Mouse (Mus musculus): ENCODE measurements around the gene Prap1. TPM values are rescaled to one million over a fixed set of nuclear protein-coding genes. Genes with fewer than 3 reads are reported as not detected.

The Prap1 gene
- not detected in 2 replicates for polyA plus RNA-seq (2011; ENCODE audit: insufficient read depth, insufficient read length, low replicate concordance, missing spikeins)

DNA sequence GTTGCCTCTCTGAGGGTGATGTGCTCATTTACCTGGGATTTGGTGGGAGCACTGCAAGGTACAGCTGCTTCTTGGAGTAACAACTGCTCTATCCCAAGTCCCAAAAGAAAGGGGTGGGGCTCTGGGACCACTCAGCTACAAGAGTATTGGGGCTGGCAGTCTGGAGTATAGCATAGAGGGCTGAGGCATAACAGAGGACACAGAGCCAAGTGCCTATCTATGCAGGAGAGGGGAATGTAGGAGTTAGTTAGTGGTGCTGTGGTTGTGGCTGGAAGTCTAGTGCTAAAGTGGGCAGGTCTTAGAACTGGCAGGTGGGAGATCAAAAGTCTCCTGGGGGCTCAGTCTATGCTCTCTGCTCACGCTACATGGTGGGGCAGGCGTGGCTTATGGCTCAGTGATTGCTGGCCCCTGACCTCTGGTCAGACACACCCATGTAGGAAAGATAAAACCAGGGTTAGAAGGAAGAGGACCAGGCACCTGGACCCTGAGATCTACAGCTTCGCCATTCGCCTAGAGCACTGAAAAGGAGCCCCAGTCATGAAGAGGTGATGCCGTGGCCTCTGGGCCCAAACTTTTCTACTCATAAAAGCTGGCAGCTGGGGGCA, at the start of gene Prap1:
Prap1 (plus strand) TSS at position 472 of the 605 bp plus-strand sequence.
- TF ChIP-seq CTCF (IDR thresholded peaks at IDR 0.05; ENCODE audit: control insufficient read depth, insufficient read depth, low read length) = no peak
- no peak for TF ChIP-seq POLR2A (IDR thresholded peaks at IDR 0.05; ENCODE audit: borderline replicate concordance, control insufficient read depth, low read depth, low read length)
- H3K27ac ChIP-seq (ENCODE audit: control insufficient read depth, insufficient read depth, low read depth, low read length, poor library complexity) = no peak within 1 kb of the TSS
- WGBS = 68% methylated on average over 5 of the region's 5 CpGs
- no peak within 1 kb of the TSS for H3K4me3 ChIP-seq (replicated peaks; ENCODE audit: control insufficient read depth, low read depth, low read length)
- no peaks in the 10 kb centered on the region for H3K4me1 ChIP-seq (ENCODE audit: control insufficient read depth, insufficient read depth, low read length)

DNA sequence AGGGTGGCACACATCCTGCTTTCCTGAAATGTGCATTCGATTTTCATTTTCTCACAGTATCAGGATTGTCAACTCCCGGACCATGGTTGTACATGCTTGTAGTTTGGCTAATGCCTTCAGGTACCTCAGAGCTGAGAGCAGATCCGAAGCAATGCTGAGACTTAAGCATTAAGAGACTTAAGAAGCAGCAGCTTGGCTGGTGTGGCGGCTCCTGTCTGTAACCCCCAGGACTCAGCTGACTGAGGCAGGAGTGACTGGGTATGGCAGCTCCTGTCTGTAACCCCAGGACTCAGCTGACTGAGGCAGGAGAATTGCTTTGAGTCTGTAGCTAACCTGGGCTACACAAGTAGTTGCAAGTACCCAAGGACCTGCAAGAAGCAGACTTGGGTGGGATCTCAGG, 47.6 kb upstream of the Prap1 start:
- no peak for TF ChIP-seq POLR2A (IDR thresholded peaks at IDR 0.05; ENCODE audit: borderline replicate concordance, control insufficient read depth, low read depth, low read length)
- no peak for TF ChIP-seq CTCF (IDR thresholded peaks at IDR 0.05; ENCODE audit: control insufficient read depth, insufficient read depth, low read length)
- Histone ChIP-seq H3K4me1 (ENCODE audit: control insufficient read depth, insufficient read depth, low read length) (no peaks in the 10 kb centered on the region; the same call in 1 of the 2 replicates), H3K4me3 (replicated peaks; ENCODE audit: control insufficient read depth, low read depth, low read length) (no peak overlapping the region), H3K27ac (ENCODE audit: control insufficient read depth, insufficient read depth, low read depth, low read length, poor library complexity) (no peak overlapping the region)
- 74% methylated on average over 4 of the region's 4 CpGs for WGBS

DNA sequence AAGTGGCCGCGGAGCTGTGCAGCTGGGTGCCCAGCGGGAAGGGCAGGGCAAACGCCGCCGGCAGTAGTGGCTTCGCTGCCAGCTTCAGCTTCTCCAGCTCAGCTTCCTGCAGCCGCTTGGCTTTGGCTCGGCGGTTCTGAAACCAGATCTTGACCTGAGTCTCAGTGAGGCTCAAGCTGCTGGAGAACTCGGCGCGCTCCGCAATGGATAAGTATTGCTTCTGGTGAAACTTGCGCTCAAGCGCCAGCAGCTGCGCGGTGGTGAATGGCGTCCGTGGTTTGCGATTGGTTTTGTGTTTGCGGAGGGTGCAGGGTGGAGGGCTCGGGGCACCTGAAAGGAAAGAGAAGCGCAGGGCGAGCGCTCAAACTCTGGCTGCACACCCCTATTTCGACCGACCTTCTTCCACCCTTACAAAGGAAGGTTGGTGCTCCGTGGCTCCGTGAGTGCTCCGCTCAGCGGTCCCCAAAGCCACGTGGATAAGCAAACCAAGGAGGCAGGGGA, 45.3 kb upstream of the Prap1 start:
- 2% methylated on average over 33 of the region's 33 CpGs for WGBS
- Histone ChIP-seq H3K4me3 (replicated peaks; ENCODE audit: control insufficient read depth, low read depth, low read length) (no peak overlapping the region), H3K27ac (ENCODE audit: control insufficient read depth, insufficient read depth, low read depth, low read length, poor library complexity) (no peak overlapping the region), H3K4me1 (ENCODE audit: control insufficient read depth, insufficient read depth, low read length) (no peaks in the 10 kb centered on the region)
- TF ChIP-seq CTCF (IDR thresholded peaks at IDR 0.05; ENCODE audit: control insufficient read depth, insufficient read depth, low read length) = no peak
- TF ChIP-seq POLR2A (IDR thresholded peaks at IDR 0.05; ENCODE audit: borderline replicate concordance, control insufficient read depth, low read depth, low read length) = no peak

DNA sequence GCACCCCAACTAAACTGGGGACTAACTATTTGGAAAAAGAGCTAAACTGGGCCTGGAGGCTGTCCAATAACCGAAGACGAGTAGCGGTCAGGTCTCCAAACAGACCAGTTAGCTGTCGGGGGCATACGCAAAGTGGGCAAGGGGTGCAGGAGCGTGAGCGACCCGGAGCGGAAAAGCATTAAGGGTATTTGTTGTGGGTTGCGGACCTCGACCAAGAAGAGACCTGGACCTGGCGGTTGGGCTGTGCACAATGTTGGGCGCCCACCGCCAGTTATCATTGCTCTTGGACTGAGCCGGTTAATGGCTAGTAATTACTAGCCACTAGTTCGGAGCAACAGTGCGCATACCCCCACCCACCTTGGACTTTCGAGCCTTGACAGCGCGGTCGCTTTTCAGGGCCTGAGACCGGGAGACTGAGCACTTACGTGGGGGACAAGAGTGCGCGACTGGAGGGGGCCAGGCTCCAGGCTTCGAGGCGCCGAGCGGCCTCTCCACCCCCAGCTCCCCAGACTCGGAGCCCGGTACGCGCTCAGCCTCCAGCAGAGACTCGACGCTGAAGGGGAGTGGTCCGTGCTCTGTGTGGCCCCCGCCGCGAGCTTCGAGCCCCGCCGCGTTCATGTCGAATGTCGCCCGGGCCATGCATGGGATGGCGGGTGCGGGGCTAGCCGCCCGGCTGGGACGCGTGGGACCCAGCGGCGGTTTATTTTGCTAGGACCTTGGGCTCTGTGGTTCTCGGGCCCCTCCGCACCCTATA, 44.7 kb upstream of the Prap1 start, which contains the start of gene Msx3:
Msx3 (minus strand) TSS at position 729 of the 754 bp plus-strand sequence.
- 4% methylated on average over 56 of the region's 56 CpGs for WGBS
- Histone ChIP-seq H3K27ac (ENCODE audit: control insufficient read depth, insufficient read depth, low read depth, low read length, poor library complexity) (no peak within 1 kb of the TSS), H3K4me1 (ENCODE audit: control insufficient read depth, insufficient read depth, low read length) (no peaks in the 10 kb centered on the region), H3K4me3 (replicated peaks; ENCODE audit: control insufficient read depth, low read depth, low read length) (peak within 1 kb of the TSS; percentile 12)
- TF ChIP-seq POLR2A (IDR thresholded peaks at IDR 0.05; ENCODE audit: borderline replicate concordance, control insufficient read depth, low read depth, low read length) = no peak

DNA sequence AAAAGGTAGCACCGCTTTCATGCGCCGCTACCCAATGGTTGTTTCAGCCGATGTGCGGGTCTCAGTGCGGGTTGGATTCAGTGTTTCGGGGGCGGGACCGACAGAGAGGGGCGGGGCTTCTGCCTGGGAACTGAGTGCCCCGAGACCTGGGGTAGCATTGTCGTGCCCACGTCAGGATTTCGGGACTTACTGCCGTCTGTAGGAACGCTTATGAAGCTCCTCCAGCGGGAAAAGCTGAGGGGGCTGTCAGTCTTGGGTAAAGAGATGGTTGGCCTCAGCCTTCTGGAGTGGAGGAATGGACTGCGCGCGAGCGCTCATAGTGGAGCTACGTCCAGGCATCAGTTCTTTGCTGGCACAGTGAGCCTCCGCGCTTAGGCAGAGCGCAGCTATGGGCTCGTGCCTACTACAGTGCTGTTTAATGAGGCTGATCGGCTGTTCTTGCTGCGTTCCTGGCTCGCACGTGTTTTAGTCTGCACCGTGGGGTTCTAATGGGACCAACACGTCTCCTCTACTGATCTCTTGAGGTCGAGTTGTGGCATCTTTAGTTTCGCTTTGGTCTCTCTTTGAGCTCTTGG, 44.0 kb upstream of the Prap1 start:
- WGBS = 1% methylated on average over 34 of the region's 34 CpGs
- H3K4me1 ChIP-seq (ENCODE audit: control insufficient read depth, insufficient read depth, low read length) = no peaks in the 10 kb centered on the region
- H3K27ac ChIP-seq (ENCODE audit: control insufficient read depth, insufficient read depth, low read depth, low read length, poor library complexity) = no peak overlapping the region
- H3K4me3 ChIP-seq (replicated peaks; ENCODE audit: control insufficient read depth, low read depth, low read length) = peak overlapping the region; percentile 12
- TF ChIP-seq CTCF (IDR thresholded peaks at IDR 0.05; ENCODE audit: control insufficient read depth, insufficient read depth, low read length) = no peak

DNA sequence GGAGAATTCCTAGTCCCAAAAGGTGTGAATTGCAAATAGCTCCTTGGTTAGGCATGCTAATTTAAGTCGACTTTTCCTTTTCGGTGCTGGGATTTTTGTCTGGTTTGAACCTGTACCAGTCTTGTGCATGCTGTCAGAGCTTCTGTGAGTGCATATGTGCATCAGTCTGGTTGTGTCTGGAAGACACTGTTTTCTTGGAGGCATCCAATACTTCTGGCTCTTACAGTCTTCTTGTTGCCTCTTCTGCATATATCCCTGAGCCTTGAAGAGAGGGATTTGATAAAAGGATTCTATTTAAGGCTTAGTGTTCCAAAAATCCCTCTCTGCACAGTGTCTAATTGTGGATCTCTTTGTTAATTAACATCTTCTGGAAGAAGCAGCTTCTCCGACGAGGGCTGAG, 39.1 kb upstream of the Prap1 start:
- Histone ChIP-seq H3K4me3 (replicated peaks; ENCODE audit: control insufficient read depth, low read depth, low read length) (no peak overlapping the region), H3K4me1 (ENCODE audit: control insufficient read depth, insufficient read depth, low read length) (no peaks in the 10 kb centered on the region), H3K27ac (ENCODE audit: control insufficient read depth, insufficient read depth, low read depth, low read length, poor library complexity) (no peak overlapping the region)
- 74% methylated on average over 4 of the region's 4 CpGs for WGBS
- TF ChIP-seq CTCF (IDR thresholded peaks at IDR 0.05; ENCODE audit: control insufficient read depth, insufficient read depth, low read length) = no peak
- no peak for TF ChIP-seq POLR2A (IDR thresholded peaks at IDR 0.05; ENCODE audit: borderline replicate concordance, control insufficient read depth, low read depth, low read length)

DNA sequence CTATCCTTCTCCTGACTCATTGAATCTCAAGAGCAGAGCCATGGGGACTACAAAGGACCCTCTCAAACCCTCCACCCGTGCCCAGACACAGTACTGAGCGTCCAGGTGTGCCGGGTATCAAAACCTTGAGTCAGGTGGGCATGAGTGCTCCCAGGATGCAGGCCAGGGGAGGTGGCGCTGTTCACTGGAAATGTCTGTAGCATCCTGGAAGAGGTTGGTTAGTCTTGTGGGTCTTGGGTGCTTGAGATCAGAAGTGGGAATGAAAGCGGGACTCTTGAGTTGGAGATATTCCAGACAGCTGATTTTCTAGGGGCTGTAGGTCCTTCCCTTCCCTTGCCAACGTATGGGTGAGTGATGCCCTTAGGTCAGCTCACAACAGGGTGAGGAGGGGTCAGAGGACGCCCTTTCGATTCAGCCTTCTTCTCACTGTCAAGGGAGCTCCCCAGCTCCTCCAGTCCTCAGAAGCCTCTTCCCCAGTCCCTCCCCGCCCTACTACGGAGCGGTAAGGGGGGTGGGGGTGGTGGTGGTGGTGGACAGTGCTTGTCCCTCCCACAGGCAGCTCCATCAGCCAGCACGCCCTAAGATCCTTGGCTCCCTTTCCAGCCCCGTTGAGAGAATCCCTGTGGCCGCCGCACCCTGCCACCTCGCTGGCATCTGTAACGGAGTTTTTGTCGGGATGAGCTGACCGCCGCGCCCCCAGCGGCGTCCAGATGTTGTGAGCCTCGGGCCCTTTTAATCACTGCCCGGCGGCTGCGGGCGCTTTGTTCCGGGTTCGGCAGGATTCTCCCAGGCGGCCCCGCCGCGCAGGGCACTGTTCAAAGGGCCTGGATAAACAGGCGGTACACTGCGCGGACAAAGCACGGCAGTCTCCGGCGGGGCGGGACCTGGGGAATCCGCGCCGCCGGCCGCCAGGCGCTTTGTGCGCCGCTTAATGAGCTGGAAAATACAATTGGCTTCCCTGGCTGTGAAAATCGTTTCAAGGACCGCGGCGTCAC, 35.5 kb upstream of the Prap1 start:
- Histone ChIP-seq H3K4me3 (replicated peaks; ENCODE audit: control insufficient read depth, low read depth, low read length) (no peak overlapping the region), H3K4me1 (ENCODE audit: control insufficient read depth, insufficient read depth, low read length) (no peaks in the 10 kb centered on the region), H3K27ac (ENCODE audit: control insufficient read depth, insufficient read depth, low read depth, low read length, poor library complexity) (no peak overlapping the region)
- 6% methylated on average over 53 of the region's 53 CpGs for WGBS
- TF ChIP-seq POLR2A (IDR thresholded peaks at IDR 0.05; ENCODE audit: borderline replicate concordance, control insufficient read depth, low read depth, low read length) (no peak), CTCF (IDR thresholded peaks at IDR 0.05; ENCODE audit: control insufficient read depth, insufficient read depth, low read length) (no peak)

Data from bone marrow, adult 2 months (tissue).